Mouse (Mus musculus): ENCODE measurements at regions not wholly inside any gene's neighbourhood (a gene's known extent, or its start where the extent isn't known, plus 50 kb on each side); places are given as distances from the start of the nearest gene placed in this dataset.

DNA sequence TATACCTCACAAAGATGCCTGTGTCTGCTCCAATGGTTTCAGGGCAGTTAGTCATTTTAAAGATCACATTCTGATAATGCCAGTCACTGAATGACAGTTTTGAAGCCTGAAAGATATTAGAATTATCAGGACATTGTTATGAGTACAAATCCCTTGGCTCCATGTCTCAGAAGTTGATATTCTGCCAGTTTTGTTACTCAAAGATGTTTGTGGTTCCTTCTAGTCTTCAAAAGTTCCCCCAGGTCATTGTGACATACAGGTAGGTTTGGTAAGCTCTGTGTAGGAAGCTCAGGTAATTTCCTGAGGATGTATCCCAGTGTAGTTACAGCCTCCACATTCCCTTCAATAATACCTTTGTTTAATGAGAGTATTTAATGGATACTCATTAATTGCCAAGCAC, 169.0 kb upstream of the Bank1 start:
- Histone ChIP-seq H3K9ac (no peak overlapping the region), H3K4me1 (replicated peaks) (no peaks in the 10 kb centered on the region), H3K4me3 (replicated peaks) (no peak overlapping the region), H3K4me2 (no peak overlapping the region), H3K27ac (replicated peaks) (no peak overlapping the region), H3K9me3 (replicated peaks) (no peaks in the 10 kb centered on the region), H3K27me3 (no peaks in the 10 kb centered on the region), H3K36me3 (replicated peaks) (no peaks in the 10 kb centered on the region)
- no peak for ATAC-seq (ENCODE audit: insufficient read depth)

DNA sequence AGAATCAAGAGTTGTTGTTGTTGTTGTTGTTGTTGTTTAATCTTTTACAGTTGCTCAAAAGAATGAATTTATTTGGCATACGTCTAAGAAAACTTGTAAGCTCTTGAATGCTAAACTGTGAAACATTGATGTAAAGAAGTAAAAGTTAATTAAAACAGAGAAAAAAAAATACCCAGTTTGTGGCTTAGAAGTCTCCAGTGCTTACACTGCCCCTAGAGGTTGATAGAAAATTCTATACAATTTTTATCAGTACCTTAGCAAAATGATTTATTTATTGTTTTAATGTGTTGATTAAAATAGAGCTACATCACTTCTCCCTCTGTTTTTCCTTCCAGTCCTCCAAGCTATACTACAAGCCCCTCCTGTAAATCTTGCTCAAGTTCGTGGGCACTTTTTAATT, 165.8 kb upstream of the Bank1 start:
- no peak for ATAC-seq (ENCODE audit: insufficient read depth)
- Histone ChIP-seq H3K4me3 (replicated peaks) (no peak overlapping the region), H3K4me2 (no peak overlapping the region), H3K27ac (replicated peaks) (no peak overlapping the region), H3K4me1 (replicated peaks) (no peaks in the 10 kb centered on the region), H3K9me3 (replicated peaks) (no peaks in the 10 kb centered on the region), H3K9ac (no peak overlapping the region), H3K36me3 (replicated peaks) (no peaks in the 10 kb centered on the region), H3K27me3 (no peaks in the 10 kb centered on the region)
- 46% methylated on average over 2 of the region's 2 CpGs for WGBS (ENCODE audit: insufficient replicate concordance)

DNA sequence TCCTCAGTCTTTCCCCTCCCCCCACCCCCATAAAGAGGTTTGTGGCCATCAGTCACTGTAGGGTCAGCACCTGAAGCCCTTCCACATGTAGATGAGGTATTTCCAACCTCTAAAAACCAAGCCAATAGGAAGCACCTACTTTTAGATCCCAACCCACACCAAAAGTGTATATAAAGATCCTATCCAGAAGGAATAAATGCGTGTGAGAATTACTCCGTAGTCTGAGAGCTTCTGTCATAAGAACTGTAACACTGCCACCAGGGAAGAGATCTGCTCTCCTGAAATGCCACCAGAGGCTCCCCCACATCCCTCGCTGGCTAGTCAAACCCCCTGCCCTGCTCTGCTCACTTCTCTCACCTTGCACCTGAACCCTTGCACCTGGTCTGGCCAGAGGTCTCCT, 145.8 kb upstream of the Bank1 start:
- Histone ChIP-seq H3K36me3 (replicated peaks) (no peaks in the 10 kb centered on the region), H3K4me3 (replicated peaks) (no peak overlapping the region), H3K4me1 (replicated peaks) (no peaks in the 10 kb centered on the region), H3K27ac (replicated peaks) (no peak overlapping the region), H3K4me2 (no peak overlapping the region), H3K27me3 (no peaks in the 10 kb centered on the region), H3K9me3 (replicated peaks) (no peaks in the 10 kb centered on the region), H3K9ac (no peak overlapping the region)
- ATAC-seq (ENCODE audit: insufficient read depth): no peak
- 65% methylated on average over 3 of the region's 3 CpGs for WGBS (ENCODE audit: insufficient replicate concordance)

DNA sequence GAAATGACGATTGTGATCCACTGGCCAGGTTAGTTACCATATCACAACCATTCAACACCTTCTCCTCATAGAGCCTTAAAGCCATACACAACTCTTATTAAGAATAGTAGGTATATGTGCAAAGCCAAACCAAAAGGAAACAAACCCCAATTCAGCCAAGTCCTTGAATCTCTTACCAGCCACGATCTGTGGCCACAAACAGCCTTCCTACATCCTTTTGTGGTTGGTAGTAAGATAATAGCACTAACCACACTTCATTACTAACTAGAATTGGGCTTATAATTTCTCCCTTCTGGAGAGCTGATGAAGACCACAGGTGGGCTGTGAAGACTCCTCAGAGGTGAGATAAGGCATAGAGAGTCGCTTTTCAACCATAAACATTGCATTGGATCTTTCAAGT, 136.9 kb upstream of the Bank1 start:
- Histone ChIP-seq H3K4me1 (replicated peaks) (no peaks in the 10 kb centered on the region), H3K36me3 (replicated peaks) (no peaks in the 10 kb centered on the region), H3K27me3 (no peaks in the 10 kb centered on the region), H3K4me3 (replicated peaks) (no peak overlapping the region), H3K4me2 (no peak overlapping the region), H3K27ac (replicated peaks) (no peak overlapping the region), H3K9me3 (replicated peaks) (no peaks in the 10 kb centered on the region), H3K9ac (no peak overlapping the region)
- whole genome bisulfite sequencing (ENCODE audit: insufficient replicate concordance): 39% methylated on average over 3 of the region's 3 CpGs
- ATAC-seq (ENCODE audit: insufficient read depth): no peak

DNA sequence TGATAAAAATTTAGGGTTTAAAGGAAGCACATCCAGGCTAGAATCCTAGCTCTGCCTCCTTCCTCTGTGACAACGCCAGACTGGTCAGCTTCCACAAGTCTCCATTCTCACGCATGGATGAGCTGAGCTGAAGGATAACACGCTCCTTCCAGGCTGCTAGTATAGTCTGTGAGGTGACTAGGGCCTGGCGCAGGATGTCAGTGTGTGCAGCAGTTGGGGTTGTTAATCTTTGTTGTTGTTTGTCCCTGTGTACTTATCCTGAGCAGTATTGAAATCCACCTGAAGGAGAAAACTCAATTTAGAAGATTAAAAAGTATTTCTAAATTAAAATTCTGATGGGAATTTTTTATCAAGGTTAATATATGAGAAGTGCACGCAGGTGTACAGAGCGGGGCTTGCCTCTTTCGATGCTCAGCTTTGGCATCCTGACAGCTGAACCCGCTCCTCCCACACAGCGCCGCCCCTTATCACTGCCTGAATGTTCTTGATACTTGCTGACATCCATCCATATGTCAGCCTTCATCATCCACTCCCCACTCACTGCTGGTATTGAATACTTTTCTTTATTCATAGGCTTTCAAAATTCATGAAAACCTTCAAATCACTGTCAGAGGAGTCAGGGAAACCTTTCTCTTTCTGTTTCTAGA, 130.7 kb upstream of the Bank1 start:
- Histone ChIP-seq H3K4me2 (no peak overlapping the region), H3K9ac (no peak overlapping the region), H3K4me1 (replicated peaks) (no peaks in the 10 kb centered on the region), H3K27me3 (no peaks in the 10 kb centered on the region), H3K27ac (replicated peaks) (no peak overlapping the region), H3K9me3 (replicated peaks) (no peaks in the 10 kb centered on the region), H3K36me3 (replicated peaks) (no peaks in the 10 kb centered on the region), H3K4me3 (replicated peaks) (no peak overlapping the region)
- no peak for ATAC-seq (ENCODE audit: insufficient read depth)
- 67% methylated on average over 10 of the region's 10 CpGs for WGBS (ENCODE audit: insufficient replicate concordance)

DNA sequence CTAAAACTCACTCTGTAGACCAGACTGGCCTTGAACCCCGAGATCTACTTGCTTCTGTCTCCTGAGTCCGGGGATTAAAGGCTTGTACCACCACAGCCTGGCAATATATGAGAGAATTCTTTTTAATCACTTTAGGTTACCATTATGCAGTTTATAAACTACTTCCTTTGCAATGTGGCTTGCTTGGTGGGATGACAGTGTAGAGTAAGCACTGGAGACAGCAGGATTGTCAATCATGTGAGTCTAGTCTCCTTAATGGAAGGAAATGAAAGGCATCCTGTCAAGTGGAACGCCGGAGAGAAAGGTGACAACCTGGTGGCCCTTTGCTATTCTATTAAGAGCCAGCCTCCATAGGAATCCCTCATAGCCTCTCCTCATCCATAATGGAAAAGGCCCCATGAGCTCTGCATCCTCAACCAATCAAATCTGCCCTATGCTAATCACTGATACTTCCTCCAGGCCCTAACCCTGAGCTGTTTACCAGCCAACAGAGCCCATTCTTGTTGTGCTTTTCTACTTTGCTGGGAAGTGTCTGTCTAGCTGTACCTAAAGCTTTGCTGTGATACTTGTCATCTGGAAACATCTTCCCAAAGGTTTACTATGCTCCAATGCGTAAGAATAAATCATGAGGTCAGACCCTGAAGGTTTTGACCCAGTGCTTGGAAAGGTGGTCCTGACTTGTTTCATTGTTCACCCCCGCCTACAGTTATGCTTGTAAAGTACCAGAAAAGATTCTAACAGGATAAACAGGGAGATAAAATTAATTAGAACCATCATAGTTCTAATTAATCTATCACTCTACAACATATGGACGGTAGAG, 130.0 kb upstream of the Bank1 start:
- ATAC-seq (ENCODE audit: insufficient read depth): no peak
- Histone ChIP-seq H3K4me1 (replicated peaks) (no peaks in the 10 kb centered on the region), H3K9ac (no peak overlapping the region), H3K36me3 (replicated peaks) (no peaks in the 10 kb centered on the region), H3K27ac (replicated peaks) (no peak overlapping the region), H3K27me3 (no peaks in the 10 kb centered on the region), H3K4me3 (replicated peaks) (no peak overlapping the region), H3K9me3 (replicated peaks) (no peaks in the 10 kb centered on the region), H3K4me2 (no peak overlapping the region)
- whole genome bisulfite sequencing (ENCODE audit: insufficient replicate concordance): 57% methylated on average over 7 of the region's 7 CpGs

DNA sequence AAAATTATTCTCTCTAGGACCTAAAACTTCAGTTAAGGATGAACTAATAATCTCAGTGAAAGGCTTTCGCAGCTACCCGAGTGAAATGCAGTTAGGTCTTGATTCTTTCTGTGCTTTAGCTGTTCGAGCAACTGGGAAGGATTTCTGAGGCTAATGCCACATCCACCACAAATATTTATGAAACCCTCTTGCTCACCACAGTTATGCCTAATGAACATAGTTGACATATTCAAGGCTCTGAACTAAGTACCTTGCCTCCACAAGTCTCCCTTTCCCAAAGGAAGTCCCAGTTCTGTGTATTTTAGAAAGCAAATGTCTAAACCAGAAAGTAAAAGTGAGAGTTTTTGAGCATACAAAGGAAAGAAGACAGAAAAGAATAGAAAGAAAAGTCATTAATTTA, 129.1 kb upstream of the Bank1 start:
- Histone ChIP-seq H3K4me2 (no peak overlapping the region), H3K27me3 (no peaks in the 10 kb centered on the region), H3K9me3 (replicated peaks) (no peaks in the 10 kb centered on the region), H3K4me1 (replicated peaks) (no peaks in the 10 kb centered on the region), H3K27ac (replicated peaks) (no peak overlapping the region), H3K4me3 (replicated peaks) (no peak overlapping the region), H3K9ac (no peak overlapping the region), H3K36me3 (replicated peaks) (no peaks in the 10 kb centered on the region)
- no peak for ATAC-seq (ENCODE audit: insufficient read depth)
- WGBS (ENCODE audit: insufficient replicate concordance): 49% methylated on average over 3 of the region's 3 CpGs

DNA sequence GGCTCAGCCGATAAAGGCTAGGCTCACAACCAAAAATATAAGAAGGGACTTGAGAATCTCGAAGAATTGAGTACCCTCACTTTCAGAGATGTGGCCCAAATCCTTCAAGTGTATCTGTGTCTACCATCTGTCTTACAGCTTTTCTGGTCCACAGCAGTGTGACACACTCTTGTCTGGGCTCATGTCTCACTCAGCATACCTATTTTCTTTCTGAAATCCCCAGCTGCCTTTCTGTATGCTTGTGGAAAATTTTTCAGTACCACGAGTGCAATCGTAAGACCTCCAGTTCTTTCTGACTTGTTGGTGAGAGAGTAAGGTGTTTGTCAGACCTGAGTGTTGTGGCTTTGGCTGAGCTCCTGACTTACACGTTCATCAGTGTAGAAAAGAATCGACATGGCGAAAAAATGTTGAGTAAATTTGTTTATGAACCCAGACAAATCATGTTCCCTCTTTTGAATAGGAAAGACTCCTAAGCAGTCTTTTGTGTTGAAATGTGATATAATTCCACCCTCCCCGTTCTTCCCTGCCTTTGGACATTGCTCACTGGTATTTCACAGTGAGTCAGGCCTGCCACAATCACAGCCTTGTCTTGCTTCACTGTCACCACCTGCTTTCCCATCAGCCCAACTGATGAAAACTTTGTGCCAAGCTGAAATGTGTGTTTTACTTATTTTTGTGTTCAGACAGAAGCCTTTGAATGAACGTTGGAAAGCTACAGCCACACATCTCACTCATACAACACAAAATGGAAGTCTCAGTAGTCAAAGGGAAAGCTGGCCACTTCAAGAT, 125.3 kb upstream of the Bank1 start:
- no peak for ATAC-seq (ENCODE audit: insufficient read depth)
- Histone ChIP-seq H3K4me3 (replicated peaks) (no peak overlapping the region), H3K9ac (no peak overlapping the region), H3K36me3 (replicated peaks) (no peaks in the 10 kb centered on the region), H3K27ac (replicated peaks) (no peak overlapping the region), H3K27me3 (no peaks in the 10 kb centered on the region), H3K9me3 (replicated peaks) (no peaks in the 10 kb centered on the region), H3K4me2 (no peak overlapping the region), H3K4me1 (replicated peaks) (no peaks in the 10 kb centered on the region)
- WGBS (ENCODE audit: insufficient replicate concordance): 59% methylated on average over 9 of the region's 9 CpGs

DNA sequence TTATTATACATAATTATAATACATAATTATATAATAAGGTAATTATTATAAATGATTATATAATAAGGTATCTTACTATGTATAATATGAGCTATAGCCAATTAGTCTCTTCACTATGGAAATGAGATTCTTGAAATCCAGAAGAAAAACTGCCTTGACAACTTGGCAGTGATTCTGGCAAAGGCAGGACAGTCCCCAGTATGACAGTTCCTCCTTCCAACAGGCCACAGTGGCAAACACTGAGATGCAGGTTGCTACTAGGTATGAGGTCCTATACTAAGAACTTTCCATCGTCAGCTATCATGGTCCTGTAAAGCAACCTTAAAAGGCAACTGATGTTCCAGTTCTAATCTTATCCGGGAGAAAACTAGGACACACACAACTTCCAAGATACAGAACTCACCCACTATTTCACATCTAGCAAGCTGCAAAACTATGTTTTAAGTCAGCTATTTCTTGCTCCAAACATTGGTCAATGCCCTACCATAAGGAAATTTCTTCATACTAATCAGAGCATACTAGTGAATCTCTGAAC, 124.6 kb upstream of the Bank1 start:
- Histone ChIP-seq H3K27ac (replicated peaks) (no peak overlapping the region), H3K9me3 (replicated peaks) (no peaks in the 10 kb centered on the region), H3K4me3 (replicated peaks) (no peak overlapping the region), H3K36me3 (replicated peaks) (no peaks in the 10 kb centered on the region), H3K4me2 (no peak overlapping the region), H3K9ac (no peak overlapping the region), H3K4me1 (replicated peaks) (no peaks in the 10 kb centered on the region), H3K27me3 (no peaks in the 10 kb centered on the region)
- 74% methylated on average over 2 of the region's 2 CpGs for WGBS (ENCODE audit: insufficient replicate concordance)
- no peak for ATAC-seq (ENCODE audit: insufficient read depth)

DNA sequence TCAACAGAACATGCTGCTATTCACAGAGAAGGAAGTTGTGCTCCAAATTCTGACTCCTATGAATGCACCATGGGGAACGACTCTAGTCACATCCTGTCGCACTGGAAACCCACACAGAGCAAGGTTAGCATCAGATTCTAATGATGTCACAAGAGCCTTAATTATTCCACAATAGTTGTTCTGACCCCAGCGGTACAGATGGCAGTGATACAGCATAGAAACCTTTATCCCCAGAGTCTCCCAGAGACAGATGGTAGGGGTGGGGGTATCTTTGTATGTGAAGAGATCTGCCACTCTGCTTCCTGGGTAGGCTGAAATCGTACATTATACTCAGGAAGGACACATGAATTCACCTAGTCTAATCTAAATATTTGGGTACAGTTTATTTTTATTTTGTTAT, 123.5 kb upstream of the Bank1 start:
- no peak for ATAC-seq (ENCODE audit: insufficient read depth)
- WGBS (ENCODE audit: insufficient replicate concordance): 47% methylated on average over 4 of the region's 4 CpGs
- no peak overlapping the region for H3K9ac ChIP-seq

DNA sequence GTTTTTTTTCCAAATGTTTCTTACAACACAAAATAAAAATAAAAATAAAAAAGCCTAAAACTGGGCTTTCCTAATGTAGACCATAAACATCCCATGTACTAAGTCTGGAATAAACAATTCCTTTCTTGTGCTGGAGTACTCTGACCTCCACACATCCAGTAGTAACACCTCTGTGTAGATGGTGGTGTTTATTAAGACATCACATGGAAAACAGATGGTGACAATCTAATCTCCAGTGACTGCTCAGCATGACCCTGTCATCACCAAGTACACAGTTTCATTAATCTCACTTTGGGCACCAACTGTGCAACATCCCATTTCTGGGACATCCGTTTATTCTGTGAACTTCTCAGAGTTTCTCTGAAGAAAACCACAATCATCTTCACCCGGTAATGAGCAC, 118.7 kb upstream of the Bank1 start:
- H3K9ac ChIP-seq: no peak overlapping the region
- no peak for ATAC-seq (ENCODE audit: insufficient read depth)
- no peaks in the 10 kb centered on the region for H3K4me1 ChIP-seq (replicated peaks)
- no peak overlapping the region for H3K27ac ChIP-seq (replicated peaks)
- WGBS (ENCODE audit: insufficient replicate concordance): 47% methylated on average over 2 of the region's 2 CpGs
- H3K27me3 ChIP-seq: no peaks in the 10 kb centered on the region
- no peaks in the 10 kb centered on the region for H3K9me3 ChIP-seq (replicated peaks)
- no peaks in the 10 kb centered on the region for H3K36me3 ChIP-seq (replicated peaks)
- no peak overlapping the region for H3K4me3 ChIP-seq (replicated peaks)
- no peak overlapping the region for H3K4me2 ChIP-seq

More for the DNA sequence above, 123.5 kb upstream of the Bank1 start:
- H3K4me1 ChIP-seq (replicated peaks): no peaks in the 10 kb centered on the region
- no peaks in the 10 kb centered on the region for H3K27me3 ChIP-seq
- no peak overlapping the region for H3K4me3 ChIP-seq (replicated peaks)
- no peak overlapping the region for H3K27ac ChIP-seq (replicated peaks)
- no peak overlapping the region for H3K4me2 ChIP-seq
- no peaks in the 10 kb centered on the region for H3K36me3 ChIP-seq (replicated peaks)
- no peaks in the 10 kb centered on the region for H3K9me3 ChIP-seq (replicated peaks)
